Mouse (Mus musculus): ENCODE measurements around the gene Camk2g.

DNA sequence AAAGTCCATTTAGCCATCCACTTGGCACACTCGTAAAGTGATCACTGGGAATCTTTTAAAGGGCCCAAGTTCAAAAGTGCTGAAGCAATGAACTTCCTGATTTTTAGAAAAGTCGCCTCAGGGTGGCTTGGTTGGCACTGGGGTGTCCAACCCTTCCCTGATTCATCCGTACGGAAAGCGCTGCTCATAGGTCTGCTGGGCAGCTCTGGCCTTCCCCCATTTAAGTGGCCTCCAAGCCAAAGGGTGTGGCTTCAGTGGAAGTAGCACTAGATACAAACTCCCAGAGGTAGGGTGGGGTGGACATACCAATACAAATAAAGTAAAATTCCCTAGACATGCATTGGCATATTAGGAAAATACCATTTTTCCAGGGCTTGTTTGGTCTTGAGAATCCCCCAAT lies 33.6 kb upstream of the Camk2g start:
- TF ChIP-seq CTCF (IDR thresholded peaks at IDR 0.05; ENCODE audit: control insufficient read depth, insufficient read depth, insufficient replicate concordance, low read depth, low read length), result no peak
- no peak for TF ChIP-seq POLR2A (IDR thresholded peaks at IDR 0.05; ENCODE audit: control insufficient read depth, low read depth, low read length)
